Mouse (Mus musculus): ENCODE measurements around the gene Hba-a2.
A peak's percentile ranks its signal among the peaks of the same experiment; 100 is the strongest.
"Not testable (repeated sequence)": the region's sequence is repeated elsewhere in the genome, so short reads cannot be mapped to it uniquely, and the experiment has no call there.

The Hba-a2 gene

GRCm38 (mm10) chr11:32296203-32296602, at the start of gene Hba-a2:
Hba-a2 (plus strand) TSS chr11:32296489.
- not testable (repeated sequence) for DNase-seq (ENCODE audit: low spot score)

- DNase-seq (ENCODE audit: low spot score), result peak; percentile 60
Measured at GRCm38 (mm10) chr11:32247068-32247467, 49.2 kb upstream of the Hba-a2 start.

- DNase-seq (ENCODE audit: low spot score), result no peak
Measured at GRCm38 (mm10) chr11:32248350-32248749, 47.9 kb upstream of the Hba-a2 start.

GRCm38 (mm10) chr11:32250880-32251763, 45.2 kb upstream of the Hba-a2 start:
- DNase-seq (ENCODE audit: low spot score), result no peak

- no peak for DNase-seq (ENCODE audit: low spot score)
Measured at GRCm38 (mm10) chr11:32253121-32253520, 43.2 kb upstream of the Hba-a2 start.

GRCm38 (mm10) chr11:32256146-32256545, 40.1 kb upstream of the Hba-a2 start:
- DNase-seq (ENCODE audit: low spot score), result no peak

GRCm38 (mm10) chr11:32256566-32256965, 39.7 kb upstream of the Hba-a2 start:
- DNase-seq (ENCODE audit: low spot score), result no peak

- DNase-seq (ENCODE audit: low spot score), result no peak
Measured at GRCm38 (mm10) chr11:32262674-32263415, 33.4 kb upstream of the Hba-a2 start.

- DNase-seq (ENCODE audit: low spot score), result no peak
Measured at GRCm38 (mm10) chr11:32265117-32265738, 31.1 kb upstream of the Hba-a2 start.

- no peak for DNase-seq (ENCODE audit: low spot score)
Measured at GRCm38 (mm10) chr11:32266194-32266593, 30.1 kb upstream of the Hba-a2 start.

- no peak for DNase-seq (ENCODE audit: low spot score)
Measured at GRCm38 (mm10) chr11:32266776-32267175, 29.5 kb upstream of the Hba-a2 start.

- DNase-seq (ENCODE audit: low spot score), result peak; percentile 99
Measured at GRCm38 (mm10) chr11:32267188-32267884, 29.0 kb upstream of the Hba-a2 start, which contains the start of gene Nprl3. Nprl3 (minus strand) TSS chr11:32267707.

GRCm38 (mm10) chr11:32267964-32268363, 28.3 kb upstream of the Hba-a2 start:
- DNase-seq (ENCODE audit: low spot score), result peak; percentile 31

GRCm38 (mm10) chr11:32268952-32269351, 27.3 kb upstream of the Hba-a2 start:
- DNase-seq (ENCODE audit: low spot score), result no peak

GRCm38 (mm10) chr11:32271178-32271577, 25.1 kb upstream of the Hba-a2 start:
- no peak for DNase-seq (ENCODE audit: low spot score)

GRCm38 (mm10) chr11:32276347-32276746, 19.9 kb upstream of the Hba-a2 start, which contains the start of gene Hba-x:
Hba-x (plus strand) TSS chr11:32276400.
- no peak for DNase-seq (ENCODE audit: low spot score)

GRCm38 (mm10) chr11:32277736-32278457, 18.4 kb upstream of the Hba-a2 start:
- DNase-seq (ENCODE audit: low spot score), result no peak

- DNase-seq (ENCODE audit: low spot score), result no peak
Measured at GRCm38 (mm10) chr11:32278458-32278957, 17.8 kb upstream of the Hba-a2 start.

- no peak for DNase-seq (ENCODE audit: low spot score)
Measured at GRCm38 (mm10) chr11:32280646-32281045, 15.6 kb upstream of the Hba-a2 start.

- no peak for DNase-seq (ENCODE audit: low spot score)
Measured at GRCm38 (mm10) chr11:32281416-32282144, 14.7 kb upstream of the Hba-a2 start.

Measured in MN1 (cell line).